14 mouse cellular contexts compared by ENCODE assay signal in genomic region chr2:174816163-174816562, GRCm38 (mm10). TPM values are rescaled to one million over a fixed set of nuclear protein-coding genes. Genes with fewer than 3 reads are reported as not detected.
"Had no signal": no experiment of that assay in that cellular context is flagged by ENCODE, and none has a peak within 500 bp of the region (broad histone marks: within the 10 kb centered on the region; RNA-seq: fewer than 3 reads in every experiment).

No protein-coding gene starts in this region.

- H3K36me3 ChIP-seq: liver, embryonic 13.5 days had no signal

- H3K4me2 ChIP-seq: liver, embryonic 13.5 days; midbrain, embryonic 11.5 days had no signal

- DNase-seq: kidney, adult 11 months; kidney, adult 9 months; kidney, postnatal 10 days; left cerebral cortex, postnatal 4 days; liver, embryonic 13.5 days; lung, postnatal 4 days; midbrain, embryonic 14.5 days; thymus, adult 18-20 months; thymus, postnatal 36 days had no signal

- H3K9ac ChIP-seq: liver, embryonic 13.5 days had no signal

- ATAC-seq: lung, postnatal 0 days had no signal

- H3K27ac ChIP-seq: liver, embryonic 13.5 days had no signal

- H3K4me3 ChIP-seq: liver, embryonic 13.5 days had no signal

- H3K9me3 ChIP-seq: liver, embryonic 13.5 days had no signal

- H3K27me3 ChIP-seq: liver, embryonic 13.5 days had no signal

- H3K4me1 ChIP-seq: liver, embryonic 13.5 days had no signal

RNA-seq across cellular contexts. Expression of gene Edn3, which starts 55.7 kb away (rescaled TPM):
- total RNA-seq: megakaryocyte progenitor cell, adult 5-6 weeks; megakaryocyte-erythroid progenitor cell, adult 5-6 weeks had no signal
- polyA plus RNA-seq: liver, adult 2 months had no signal
